Mouse (Mus musculus) liver, embryonic 11.5 days (tissue): Measurements from ENCODE around the gene Mgll. TPM values are rescaled to one million over a fixed set of nuclear protein-coding genes. Genes with fewer than 3 reads are reported as not detected.

Experiments used
- ATAC-seq: fragments of 200-750 bp; cut with Nextera tagmentation; replicated peaks from 2 replicates; pipeline ENCODE4 v1.8.0; 2017; ENCODE audit warnings: moderate number of reproducible peaks, mild to moderate bottlenecking, moderate TSS enrichment, moderate library complexity; ENCODE audit not compliant: low FRiP score
- DNase-seq: peaks from one replicate; pipeline ENCODE4 v3.0.0-alpha.2; 2017; ENCODE audit warnings: low spot score
- H3K27ac ChIP-seq: fragments of 300-500 bp; sonication (generic); 2 replicates; pipeline ENCODE4 v1.5.1; 2014; ENCODE audit warnings: mild to moderate bottlenecking, low read depth, low read length, control low read depth
- H3K27me3 ChIP-seq: fragments of 300-500 bp; sonication (generic); replicated peaks from 2 replicates; pipeline ENCODE4 v1.6.1; 2014; ENCODE audit warnings: low read length, mixed read lengths; ENCODE audit not compliant: control insufficient read depth, insufficient read depth
- H3K36me3 ChIP-seq: fragments of 300-500 bp; sonication (generic); 2 replicates; pipeline ENCODE4 v1.6.1; 2014; ENCODE audit warnings: mild to moderate bottlenecking, low read length, moderate library complexity, mixed read lengths; ENCODE audit not compliant: control insufficient read depth, insufficient read depth
- H3K4me1 ChIP-seq: fragments of 300-500 bp; sonication (generic); replicated peaks from 2 replicates; pipeline ENCODE4 v1.6.1; 2014; ENCODE audit warnings: low read length, mixed read lengths; ENCODE audit not compliant: control insufficient read depth, insufficient read depth
- H3K4me2 ChIP-seq: fragments of 300-500 bp; sonication (generic); 2 replicates; pipeline ENCODE4 v1.6.1; 2014; ENCODE audit warnings: mild to moderate bottlenecking, control low read depth, moderate library complexity
- H3K4me3 ChIP-seq: fragments of 300-500 bp; sonication (generic); 2 replicates; pipeline ENCODE4 v1.5.1; 2014; ENCODE audit warnings: low read depth, low read length, control low read depth
- H3K9ac ChIP-seq: fragments of 300-500 bp; sonication (generic); 2 replicates; pipeline ENCODE4 v1.6.1; 2014; ENCODE audit warnings: low read depth, low read length, control low read depth
- H3K9me3 ChIP-seq: fragments of 300-500 bp; sonication (generic); 2 replicates; pipeline ENCODE4 v1.6.1; 2016; ENCODE audit warnings: low read length, inconsistent platforms, mixed read lengths; ENCODE audit not compliant: control insufficient read depth
- WGBS: fragments of 180-500 bp; shearing (Covaris S2); extraction: QIAGEN DNeasy Blood & Tissue Kit; methylation state at CpG from one replicate; pipeline ENCODE4 v1.1.7; 2014; 5-methylcytosine and 5-hydroxymethylcytosine counted together
- polyA plus RNA-seq: library from polyadenylated mRNA; unstranded; fragments of >200 nt; fragmentation: Nextera tagmentation; extraction: Ambion mirVana; gene quantifications from 2 replicates; pipeline ENCODE4 v1.2.1, GENCODE M21; 2014

The Mgll gene
- polyA plus RNA-seq, 1 experiment from 2014 or later, result 22.2 TPM

DNA sequence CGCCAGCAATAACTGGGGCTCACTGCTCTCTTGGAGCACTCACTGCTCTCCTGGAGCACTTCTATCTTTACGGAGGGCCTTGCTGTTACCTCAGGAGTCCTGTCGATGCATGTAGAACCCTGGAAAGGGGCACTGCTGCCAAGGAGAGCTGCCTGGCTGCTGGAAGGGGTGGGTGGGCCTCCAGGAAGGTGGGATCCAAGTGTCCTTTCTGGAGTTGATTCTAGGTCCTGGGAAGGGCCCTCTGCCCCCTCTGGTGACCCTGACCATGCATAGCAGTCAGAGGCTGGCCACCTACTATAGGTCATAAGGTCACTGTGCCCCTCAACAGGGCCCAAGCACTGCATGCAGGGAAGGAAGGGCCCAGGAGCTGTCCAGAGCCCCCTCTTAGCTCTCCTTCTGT, 102.8 kb downstream of the Mgll start:
- H3K9ac ChIP-seq, result no peak overlapping the region
- no peaks in the 10 kb centered on the region for H3K9me3 ChIP-seq
- no peak overlapping the region for H3K4me2 ChIP-seq
- no peaks in the 10 kb centered on the region for H3K4me1 ChIP-seq
- no peak for ATAC-seq
- no peak overlapping the region for H3K4me3 ChIP-seq
- no peaks in the 10 kb centered on the region for H3K27me3 ChIP-seq
- no peak overlapping the region for H3K27ac ChIP-seq
- DNase-seq, result no peak
- 78% methylated on average over 3 of the region's 3 CpGs for WGBS
- no peaks in the 10 kb centered on the region for H3K36me3 ChIP-seq

DNA sequence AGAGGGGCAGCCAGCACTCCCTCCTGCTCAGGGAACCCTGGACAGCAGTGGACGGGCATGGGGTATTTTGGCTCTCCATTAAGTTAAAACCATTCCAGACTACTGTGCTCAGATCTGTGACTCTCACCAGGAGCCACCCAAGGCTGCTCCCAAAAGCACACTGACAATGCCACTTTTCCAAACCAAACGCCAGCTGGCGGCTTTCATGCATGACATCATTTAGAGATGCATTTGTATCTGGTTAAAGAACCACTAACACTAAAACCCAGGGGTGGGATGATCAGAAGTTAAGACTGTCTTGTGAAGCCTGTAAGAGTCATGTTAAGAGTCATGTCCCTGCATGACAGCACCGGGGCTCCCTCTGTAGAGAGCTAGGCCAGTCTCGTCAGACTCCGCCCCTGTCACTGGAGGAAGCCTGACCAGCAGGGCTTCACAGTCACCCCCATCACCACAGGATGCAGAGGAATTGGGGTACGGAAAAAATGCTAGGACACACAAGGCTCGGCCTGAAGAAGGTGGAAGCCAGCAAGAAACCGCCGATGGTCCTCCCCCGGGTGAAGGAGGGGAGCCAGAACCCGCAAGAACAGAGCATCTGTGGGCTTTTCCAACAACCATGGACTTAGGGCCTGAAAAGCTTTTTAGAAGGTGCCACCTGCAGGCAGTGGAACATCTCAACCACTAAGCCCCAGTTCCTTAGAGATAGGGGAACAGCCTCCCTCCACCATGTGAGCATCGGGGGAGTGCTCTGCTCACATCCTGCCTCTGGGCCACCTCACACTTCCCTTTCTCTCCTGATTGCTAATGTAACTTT, 103.4 kb downstream of the Mgll start:
- H3K27ac ChIP-seq, result no peak overlapping the region
- 53% methylated on average over 13 of the region's 13 CpGs for WGBS
- ATAC-seq, result no peak

GRCm38 (mm10) chr6:88828206-88829009, 104.2 kb downstream of the Mgll start:
- Histone ChIP-seq H3K9ac (no peak overlapping the region), H3K4me3 (no peak overlapping the region), H3K9me3 (no peaks in the 10 kb centered on the region), H3K36me3 (no peaks in the 10 kb centered on the region), H3K4me1 (0 out of 2 replicates have a peak, but pooled peaks cover 1% of the 10 kb centered on the region), H3K27ac (no peak overlapping the region), H3K27me3 (no peaks in the 10 kb centered on the region), H3K4me2 (no peak overlapping the region)
- 63% methylated on average over 15 of the region's 15 CpGs for WGBS
- no peak for DNase-seq
- no peak for ATAC-seq

More for the DNA sequence above, 103.4 kb downstream of the Mgll start:
- no peak overlapping the region for H3K4me2 ChIP-seq
- no peak overlapping the region for H3K4me3 ChIP-seq
- no peaks in the 10 kb centered on the region for H3K36me3 ChIP-seq
- DNase-seq, result no peak
- no peaks in the 10 kb centered on the region for H3K9me3 ChIP-seq
- no peaks in the 10 kb centered on the region for H3K27me3 ChIP-seq
- H3K9ac ChIP-seq, result no peak overlapping the region
- H3K4me1 ChIP-seq, result no peaks in the 10 kb centered on the region

DNA sequence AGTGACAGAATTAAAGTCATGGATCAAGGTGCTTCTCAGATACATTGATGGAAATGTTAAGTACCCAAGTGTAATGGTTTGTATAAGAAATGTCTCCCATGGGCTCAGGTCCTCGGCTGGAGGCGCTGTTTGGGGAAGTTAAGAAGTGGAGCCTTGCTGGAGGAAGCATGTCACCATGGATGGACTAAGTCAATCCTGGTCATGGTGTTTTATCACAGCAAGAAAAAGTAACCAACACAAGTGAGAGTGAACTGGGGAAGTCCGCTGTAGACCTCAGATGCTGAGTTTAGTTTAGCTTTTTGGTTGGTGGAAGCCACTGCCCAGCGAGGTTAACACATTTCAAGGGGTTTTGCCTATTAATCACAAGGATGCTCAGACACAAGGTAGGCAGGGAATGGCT, 105.4 kb downstream of the Mgll start:
- Histone ChIP-seq H3K4me3 (no peak overlapping the region), H3K27me3 (no peaks in the 10 kb centered on the region), H3K4me1 (0 out of 2 replicates have a peak, but pooled peaks cover 4% of the 10 kb centered on the region), H3K4me2 (no peak overlapping the region), H3K9me3 (no peaks in the 10 kb centered on the region), H3K9ac (no peak overlapping the region), H3K36me3 (no peaks in the 10 kb centered on the region), H3K27ac (no peak overlapping the region)
- ATAC-seq, result no peak
- WGBS, result 77% methylated on average over 4 of the region's 4 CpGs
- DNase-seq, result no peak

- 79% methylated on average over 6 of the region's 6 CpGs for WGBS
Observed at GRCm38 (mm10) chr6:88830112-88830702, 106.0 kb downstream of the Mgll start.

DNA sequence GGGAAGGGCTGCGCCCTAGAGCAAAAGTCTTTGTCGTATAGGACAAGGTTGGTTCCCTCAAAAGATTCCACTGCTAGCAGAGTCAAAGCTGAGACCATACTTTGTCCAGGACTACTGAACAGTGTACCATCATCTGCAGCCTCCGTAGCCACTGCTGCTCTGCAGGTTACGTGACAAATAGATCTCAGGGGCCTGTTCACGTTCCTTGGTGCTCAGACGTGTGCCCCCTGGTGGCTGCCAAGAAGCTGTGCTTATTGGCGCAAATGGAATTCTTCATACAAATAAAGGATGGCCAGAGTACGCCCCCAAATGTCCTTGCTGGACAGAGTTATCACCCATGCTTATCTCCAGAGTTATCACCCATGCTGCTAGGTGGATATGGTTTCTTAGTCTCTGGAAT, 107.2 kb downstream of the Mgll start:
- Histone ChIP-seq H3K27me3 (no peaks in the 10 kb centered on the region), H3K4me2 (no peak overlapping the region), H3K9me3 (no peaks in the 10 kb centered on the region), H3K4me1 (peaks cover 9% of the 10 kb centered on the region), H3K36me3 (no peaks in the 10 kb centered on the region), H3K27ac (no peak overlapping the region), H3K4me3 (no peak overlapping the region), H3K9ac (no peak overlapping the region)
- DNase-seq (peak; percentile 55), ATAC-seq (no peak)
- WGBS, result 33% methylated on average over 8 of the region's 8 CpGs

More at GRCm38 (mm10) chr6:88830112-88830702, 106.0 kb downstream of the Mgll start:
- peaks cover 7% of the 10 kb centered on the region for H3K4me1 ChIP-seq
- DNase-seq (no peak), ATAC-seq (no peak)
- no peak overlapping the region for H3K27ac ChIP-seq
- no peak overlapping the region for H3K9ac ChIP-seq
- H3K36me3 ChIP-seq, result no peaks in the 10 kb centered on the region
- H3K27me3 ChIP-seq, result no peaks in the 10 kb centered on the region
- no peaks in the 10 kb centered on the region for H3K9me3 ChIP-seq
- no peak overlapping the region for H3K4me2 ChIP-seq
- no peak overlapping the region for H3K4me3 ChIP-seq

DNA sequence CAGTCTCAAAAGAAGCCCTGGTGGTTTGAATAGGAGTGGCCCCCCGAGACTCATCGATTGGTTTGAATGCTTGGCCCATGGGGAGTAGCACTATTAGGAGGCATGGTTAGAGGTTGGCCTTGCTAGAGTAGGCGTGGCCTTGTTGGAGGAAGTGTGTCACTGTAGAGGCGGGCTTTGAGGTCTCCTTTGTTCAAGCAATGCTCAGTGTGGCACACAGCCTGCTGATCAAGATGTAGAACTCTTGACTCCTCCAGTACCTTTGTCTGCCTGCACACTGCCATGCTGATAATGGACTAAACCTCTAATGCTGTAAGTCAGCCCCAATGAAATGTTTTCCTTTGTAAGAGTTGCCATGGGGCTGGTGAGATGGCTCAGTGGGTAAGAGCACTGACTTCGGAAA, 108.5 kb downstream of the Mgll start:
- Histone ChIP-seq H3K4me1 (peaks cover 9% of the 10 kb centered on the region), H3K9me3 (no peaks in the 10 kb centered on the region), H3K4me2 (no peak overlapping the region), H3K27ac (no peak overlapping the region), H3K36me3 (peaks cover 2% of the 10 kb centered on the region; the same call in 1 of the 2 replicates), H3K27me3 (no peaks in the 10 kb centered on the region), H3K9ac (no peak overlapping the region), H3K4me3 (no peak overlapping the region)
- peak; percentile 52 for ATAC-seq
- DNase-seq, result no peak
- 70% methylated on average over 5 of the region's 5 CpGs for WGBS

- no peak for ATAC-seq
- Histone ChIP-seq H3K4me3 (no peak overlapping the region), H3K36me3 (peaks cover 5% of the 10 kb centered on the region), H3K27me3 (no peaks in the 10 kb centered on the region), H3K4me1 (peaks cover 9% of the 10 kb centered on the region), H3K4me2 (no peak overlapping the region), H3K9me3 (no peaks in the 10 kb centered on the region), H3K27ac (no peak overlapping the region), H3K9ac (no peak overlapping the region)
- 72% methylated on average over 5 of the region's 5 CpGs for WGBS
- DNase-seq, result no peak
Observed at GRCm38 (mm10) chr6:88833340-88834140, 109.3 kb downstream of the Mgll start.
